Mouse (Mus musculus): ENCODE measurements at regions not wholly inside any gene's neighbourhood (a gene's known extent, or its start where the extent isn't known, plus 50 kb on each side); places are given as distances from the start of the nearest gene placed in this dataset.

- DNase-seq (ENCODE audit: low read depth, low spot score) (no peak), ATAC-seq (no peak)
- no peaks in the 10 kb centered on the region for H3K27me3 ChIP-seq
- CTCF ChIA-PET, result interaction anchor here (1.7 kb wide), 1 partner anchor 161 kb away, joined by 3 read pairs; no protein-coding TSS in a partner anchor
- TF ChIP-seq CTCF (IDR thresholded peaks at IDR 0.05), result no peak
- in situ Hi-C loops (cut with MboI; ENCODE audit: low pct_unique_long_range_greater_than_20kb), result loop anchor here (25.0 kb wide), 1 partner anchor 613 kb away; no protein-coding TSS in a partner anchor
- POLR2A ChIA-PET, result no interaction called here
Measured at GRCm38 (mm10) chr2:74974595-74975325, 149.2 kb downstream of the Mtx2 start.

- CTCF ChIA-PET, result interaction anchor here (1.1 to 1.7 kb wide), 2 partner anchors 12 to 14 kb away, joined by 3 to 4 read pairs; no protein-coding TSS in a partner anchor
- POLR2A ChIA-PET, result interaction anchor here (0.9 kb wide), 1 partner anchor 31 kb away, joined by 3 read pairs; no protein-coding TSS in a partner anchor
- ATAC-seq (no peak), DNase-seq (ENCODE audit: low read depth, low spot score) (no peak)
- H3K27me3 ChIP-seq, result no peaks in the 10 kb centered on the region
- TF ChIP-seq CTCF (IDR thresholded peaks at IDR 0.05), result peak; percentile 34
- in situ Hi-C loops (cut with MboI; ENCODE audit: low pct_unique_long_range_greater_than_20kb), result no loop called here
Measured at GRCm38 (mm10) chr2:74977348-74977747, 151.7 kb downstream of the Mtx2 start.

- in situ Hi-C loops (cut with MboI; ENCODE audit: low pct_unique_long_range_greater_than_20kb), result no loop called here
- ATAC-seq (no peak), DNase-seq (ENCODE audit: low read depth, low spot score) (no peak)
- ChIA-PET POLR2A (no interaction called here), CTCF (interaction anchor here (1.1 to 1.7 kb wide), 2 partner anchors 12 to 14 kb away, joined by 3 to 4 read pairs; no protein-coding TSS in a partner anchor)
- TF ChIP-seq CTCF (IDR thresholded peaks at IDR 0.05), result no peak
- no peaks in the 10 kb centered on the region for H3K27me3 ChIP-seq
Measured at GRCm38 (mm10) chr2:74977828-74978227, 152.2 kb downstream of the Mtx2 start.

- no peak for DNase-seq (ENCODE audit: low read depth, low spot score)
- H3K27me3 ChIP-seq, result no peaks in the 10 kb centered on the region
- TF ChIP-seq CTCF (IDR thresholded peaks at IDR 0.05), result no peak
- no peak for ATAC-seq
- in situ Hi-C loops (cut with MboI; ENCODE audit: low pct_unique_long_range_greater_than_20kb), result no loop called here
- ChIA-PET CTCF (interaction anchor here (1.4 kb wide), 1 partner anchor 11 kb away, joined by 3 read pairs; no protein-coding TSS in a partner anchor), POLR2A (no interaction called here)
Measured at GRCm38 (mm10) chr2:74981856-74982255, 156.3 kb downstream of the Mtx2 start.

GRCm38 (mm10) chr2:74993802-74994201 is 168.2 kb downstream of the Mtx2 start:
- ATAC-seq (no peak), DNase-seq (ENCODE audit: low read depth, low spot score) (no peak)
- ChIA-PET CTCF (interaction anchor here (0.9 kb wide), 1 partner anchor 10 kb away, joined by 3 read pairs; no protein-coding TSS in a partner anchor), POLR2A (no interaction called here)
- in situ Hi-C loops (cut with MboI; ENCODE audit: low pct_unique_long_range_greater_than_20kb), result no loop called here
- TF ChIP-seq CTCF (IDR thresholded peaks at IDR 0.05), result no peak
- H3K27me3 ChIP-seq, result no peaks in the 10 kb centered on the region

GRCm38 (mm10) chr2:74994998-74995397 is 169.4 kb downstream of the Mtx2 start:
- no peaks in the 10 kb centered on the region for H3K27me3 ChIP-seq
- ATAC-seq, result no peak
- DNase-seq (ENCODE audit: low read depth, low spot score), result no peak
- TF ChIP-seq CTCF (IDR thresholded peaks at IDR 0.05), result no peak
- ChIA-PET POLR2A (interaction anchor here (0.6 kb wide), 1 partner anchor 40 kb away, joined by 3 read pairs; no protein-coding TSS in a partner anchor), CTCF (no interaction called here)
- in situ Hi-C loops (cut with MboI; ENCODE audit: low pct_unique_long_range_greater_than_20kb), result no loop called here

GRCm38 (mm10) chr2:74997736-74998135 is 172.1 kb downstream of the Mtx2 start:
- CTCF ChIA-PET, result interaction anchor here (1.1 kb wide), 1 partner anchor 40 kb away, joined by 3 read pairs; no protein-coding TSS in a partner anchor
- TF ChIP-seq CTCF (IDR thresholded peaks at IDR 0.05), result no peak
- H3K27me3 ChIP-seq, result no peaks in the 10 kb centered on the region
- ATAC-seq (no peak), DNase-seq (ENCODE audit: low read depth, low spot score) (no peak)
- in situ Hi-C loops (cut with MboI; ENCODE audit: low pct_unique_long_range_greater_than_20kb), result no loop called here
- POLR2A ChIA-PET, result no interaction called here

- TF ChIP-seq CTCF (IDR thresholded peaks at IDR 0.05), result no peak
- no peak for DNase-seq (ENCODE audit: low read depth, low spot score)
- H3K27me3 ChIP-seq, result no peaks in the 10 kb centered on the region
- ATAC-seq, result no peak
- ChIA-PET CTCF (interaction anchor here (1.6 kb wide), 1 partner anchor 8 kb away, joined by 5 read pairs; no protein-coding TSS in a partner anchor), POLR2A (interaction anchor here (1.0 kb wide), 1 partner anchor 11 kb away, joined by 3 read pairs; no protein-coding TSS in a partner anchor)
- in situ Hi-C loops (cut with MboI; ENCODE audit: low pct_unique_long_range_greater_than_20kb), result no loop called here
Measured at GRCm38 (mm10) chr2:75000368-75000796, 174.8 kb downstream of the Mtx2 start.

GRCm38 (mm10) chr2:75002562-75002961 is 177.0 kb downstream of the Mtx2 start:
- in situ Hi-C loops (cut with MboI; ENCODE audit: low pct_unique_long_range_greater_than_20kb), result no loop called here
- ATAC-seq (no peak), DNase-seq (ENCODE audit: low read depth, low spot score) (no peak)
- ChIA-PET CTCF (no interaction called here), POLR2A (no interaction called here)
- TF ChIP-seq CTCF (IDR thresholded peaks at IDR 0.05), result no peak
- no peaks in the 10 kb centered on the region for H3K27me3 ChIP-seq

GRCm38 (mm10) chr2:75008116-75008515 is 182.5 kb downstream of the Mtx2 start:
- in situ Hi-C loops (cut with MboI; ENCODE audit: low pct_unique_long_range_greater_than_20kb), result no loop called here
- no peaks in the 10 kb centered on the region for H3K27me3 ChIP-seq
- TF ChIP-seq CTCF (IDR thresholded peaks at IDR 0.05), result no peak
- DNase-seq (ENCODE audit: low read depth, low spot score) (no peak), ATAC-seq (no peak)
- POLR2A ChIA-PET, result interaction anchor here (0.9 kb wide), 1 partner anchor 31 kb away, joined by 3 read pairs; no protein-coding TSS in a partner anchor
- CTCF ChIA-PET, result no interaction called here

- TF ChIP-seq CTCF (IDR thresholded peaks at IDR 0.05), result no peak
- DNase-seq (ENCODE audit: low read depth, low spot score), result no peak
- POLR2A ChIA-PET, result no interaction called here
- in situ Hi-C loops (cut with MboI; ENCODE audit: low pct_unique_long_range_greater_than_20kb), result no loop called here
- CTCF ChIA-PET, result no interaction called here
- ATAC-seq, result no peak
- H3K27me3 ChIP-seq, result no peaks in the 10 kb centered on the region
Measured at GRCm38 (mm10) chr2:75010647-75011046, 185.0 kb downstream of the Mtx2 start.
